Mouse (Mus musculus) stomach, embryonic 16.5 days (tissue): ENCODE results near the gene Cpb1. TPM values are rescaled to one million over a fixed set of nuclear protein-coding genes. Genes with fewer than 3 reads are reported as not detected.

ENCODE experiments used
- ATAC-seq: fragments of 200-750 bp; cut with Nextera tagmentation; 2 replicates; pipeline ENCODE4 v1.8.0; 2017; ENCODE audit warnings: moderate number of reproducible peaks, moderate TSS enrichment; ENCODE audit not compliant: insufficient read depth, low FRiP score
- H3K27ac ChIP-seq: fragments of 300-500 bp; sonication (generic); 2 replicates; pipeline ENCODE4 v1.5.1; 2014; ENCODE audit warnings: low read length
- H3K27me3 ChIP-seq: fragments of 300-500 bp; sonication (generic); 2 replicates; pipeline ENCODE4 v1.6.1; 2014; ENCODE audit warnings: low read length, control low read depth, mixed read lengths; ENCODE audit not compliant: control insufficient read depth, insufficient read depth
- H3K36me3 ChIP-seq: fragments of 300-500 bp; sonication (generic); 2 replicates; pipeline ENCODE4 v1.6.1; 2014; ENCODE audit warnings: low read length; ENCODE audit not compliant: control insufficient read depth, insufficient read depth
- H3K4me1 ChIP-seq: fragments of 300-500 bp; sonication (generic); 2 replicates; pipeline ENCODE4 v1.6.1; 2014; ENCODE audit warnings: low read length, control low read depth, mixed read lengths; ENCODE audit not compliant: control insufficient read depth, insufficient read depth
- H3K4me2 ChIP-seq: fragments of 300-500 bp; sonication (generic); 2 replicates; pipeline ENCODE4 v1.6.1; 2014; ENCODE audit warnings: low read depth, low read length, mixed read lengths
- H3K4me3 ChIP-seq: fragments of 300-500 bp; sonication (generic); replicated peaks from 2 replicates; pipeline ENCODE4 v1.5.1; 2014; ENCODE audit warnings: mild to moderate bottlenecking, low read length
- H3K9ac ChIP-seq: fragments of 300-500 bp; sonication (generic); 2 replicates; pipeline ENCODE4 v1.6.1; 2014; ENCODE audit warnings: low read length
- H3K9me3 ChIP-seq: fragments of 300-500 bp; sonication (generic); replicated peaks from 2 replicates; pipeline ENCODE4 v1.6.1; 2016; ENCODE audit warnings: low read length, control low read depth; ENCODE audit not compliant: control insufficient read depth
- WGBS: fragments of 180-500 bp; shearing (Covaris S2); extraction: QIAGEN DNeasy Blood & Tissue Kit; methylation state at CpG from one replicate; pipeline ENCODE4 v1.1.7; 2014; 5-methylcytosine and 5-hydroxymethylcytosine counted together
- polyA plus RNA-seq: library from polyadenylated mRNA; unstranded; fragments of >200 nt; fragmentation: Nextera tagmentation; extraction: Ambion mirVana; gene quantifications from 2 replicates; pipeline ENCODE4 v1.2.1, GENCODE M21; 2015

Cpb1 gene
- polyA plus RNA-seq, 1 experiment from 2014 or later: 150 TPM

- Histone ChIP-seq H3K9me3 (no peaks in the 10 kb centered on the region), H3K4me3 (no peak overlapping the region), H3K36me3 (no peaks in the 10 kb centered on the region), H3K9ac (no peak overlapping the region), H3K4me2 (no peak overlapping the region), H3K27ac (no peak overlapping the region), H3K27me3 (no peaks in the 10 kb centered on the region), H3K4me1 (no peaks in the 10 kb centered on the region)
- ATAC-seq: no peak
- 60% methylated on average over 1 of the region's 1 CpGs for WGBS
These were observed 6.3 kb upstream of the Cpb1 start for GRCm38 (mm10) chr3:20281796-20282195.

- ATAC-seq: no peak
- H3K27ac ChIP-seq: no peak overlapping the region
- WGBS: 25% methylated on average over 9 of the region's 9 CpGs
- no peaks in the 10 kb centered on the region for H3K27me3 ChIP-seq
- H3K36me3 ChIP-seq: no peaks in the 10 kb centered on the region
- H3K9ac ChIP-seq: no peak overlapping the region
- H3K4me2 ChIP-seq: no peak overlapping the region
- no peaks in the 10 kb centered on the region for H3K9me3 ChIP-seq
- H3K4me3 ChIP-seq: no peak overlapping the region
- no peaks in the 10 kb centered on the region for H3K4me1 ChIP-seq
These were observed 20.7 kb downstream of the Cpb1 start for GRCm38 (mm10) chr3:20254566-20255479.

- Histone ChIP-seq H3K4me3 (no peak overlapping the region), H3K9me3 (no peaks in the 10 kb centered on the region), H3K4me2 (no peak overlapping the region), H3K27me3 (no peaks in the 10 kb centered on the region), H3K9ac (no peak overlapping the region), H3K36me3 (no peaks in the 10 kb centered on the region), H3K27ac (no peak overlapping the region), H3K4me1 (no peaks in the 10 kb centered on the region)
- WGBS: 78% methylated on average over 1 of the region's 1 CpGs
- no peak for ATAC-seq
These were observed 31.6 kb downstream of the Cpb1 start for GRCm38 (mm10) chr3:20243913-20244312.

- Histone ChIP-seq H3K36me3 (no peaks in the 10 kb centered on the region), H3K9ac (no peak within 1 kb of the TSS), H3K4me3 (no peak within 1 kb of the TSS), H3K4me1 (no peaks in the 10 kb centered on the region), H3K27ac (no peak within 1 kb of the TSS), H3K27me3 (no peaks in the 10 kb centered on the region), H3K4me2 (no peak within 1 kb of the TSS), H3K9me3 (no peaks in the 10 kb centered on the region)
- no peak for ATAC-seq
- WGBS: 72% methylated on average over 3 of the region's 3 CpGs
These were observed 33.5 kb downstream of the Cpb1 start, which contains the start of gene Cpa3 for GRCm38 (mm10) chr3:20242050-20242449. Gene Cpa3 (minus strand): TSS chr3:20242181.

- Histone ChIP-seq H3K4me3 (no peak overlapping the region), H3K4me1 (no peaks in the 10 kb centered on the region), H3K27me3 (no peaks in the 10 kb centered on the region), H3K27ac (no peak overlapping the region), H3K4me2 (no peak overlapping the region), H3K9me3 (no peaks in the 10 kb centered on the region), H3K36me3 (no peaks in the 10 kb centered on the region), H3K9ac (no peak overlapping the region)
- no peak for ATAC-seq
- 79% methylated on average over 3 of the region's 3 CpGs for WGBS
These were observed 35.8 kb downstream of the Cpb1 start for GRCm38 (mm10) chr3:20239741-20240140.

- H3K4me2 ChIP-seq: no peak overlapping the region
- H3K4me1 ChIP-seq: no peaks in the 10 kb centered on the region
- H3K9ac ChIP-seq: no peak overlapping the region
- 37% methylated on average over 1 of the region's 1 CpGs for WGBS
- H3K9me3 ChIP-seq: no peaks in the 10 kb centered on the region
- H3K27me3 ChIP-seq: no peaks in the 10 kb centered on the region
- no peaks in the 10 kb centered on the region for H3K36me3 ChIP-seq
- ATAC-seq: peak; percentile 82; the same call in 1 of the 2 replicates
- no peak overlapping the region for H3K27ac ChIP-seq
- H3K4me3 ChIP-seq: no peak overlapping the region
These were observed 38.6 kb downstream of the Cpb1 start for GRCm38 (mm10) chr3:20236965-20237364.

GRCm38 (mm10) chr3:20229027-20229426 is 46.5 kb downstream of the Cpb1 start:
- ATAC-seq: no peak
- 59% methylated on average over 1 of the region's 1 CpGs for WGBS
- H3K36me3 ChIP-seq: no peaks in the 10 kb centered on the region
- H3K4me3 ChIP-seq: no peak overlapping the region
- no peaks in the 10 kb centered on the region for H3K9me3 ChIP-seq
- no peak overlapping the region for H3K27ac ChIP-seq
- H3K4me1 ChIP-seq: no peaks in the 10 kb centered on the region
- H3K4me2 ChIP-seq: no peak overlapping the region
- no peak overlapping the region for H3K9ac ChIP-seq
- no peaks in the 10 kb centered on the region for H3K27me3 ChIP-seq

- H3K36me3 ChIP-seq: no peaks in the 10 kb centered on the region
- H3K4me1 ChIP-seq: no peaks in the 10 kb centered on the region
- H3K4me3 ChIP-seq: no peak overlapping the region
- H3K9ac ChIP-seq: no peak overlapping the region
- no peak for ATAC-seq
- WGBS: 44% methylated on average over 2 of the region's 2 CpGs
- H3K27me3 ChIP-seq: no peaks in the 10 kb centered on the region
- H3K9me3 ChIP-seq: no peaks in the 10 kb centered on the region
- H3K27ac ChIP-seq: no peak overlapping the region
- no peak overlapping the region for H3K4me2 ChIP-seq
These were observed 50.1 kb downstream of the Cpb1 start for GRCm38 (mm10) chr3:20225429-20225828.

GRCm38 (mm10) chr3:20222926-20223698 is 52.4 kb downstream of the Cpb1 start:
- no peak overlapping the region for H3K9ac ChIP-seq
- no peaks in the 10 kb centered on the region for H3K36me3 ChIP-seq
- H3K27me3 ChIP-seq: no peaks in the 10 kb centered on the region
- no peak overlapping the region for H3K4me3 ChIP-seq
- no peak overlapping the region for H3K4me2 ChIP-seq
- no peak overlapping the region for H3K27ac ChIP-seq
- no peaks in the 10 kb centered on the region for H3K9me3 ChIP-seq
- no peak for ATAC-seq
- no peaks in the 10 kb centered on the region for H3K4me1 ChIP-seq
- WGBS: 81% methylated on average over 9 of the region's 9 CpGs
